Mouse (Mus musculus): ENCODE data around the gene Rabgef1.

DNA sequence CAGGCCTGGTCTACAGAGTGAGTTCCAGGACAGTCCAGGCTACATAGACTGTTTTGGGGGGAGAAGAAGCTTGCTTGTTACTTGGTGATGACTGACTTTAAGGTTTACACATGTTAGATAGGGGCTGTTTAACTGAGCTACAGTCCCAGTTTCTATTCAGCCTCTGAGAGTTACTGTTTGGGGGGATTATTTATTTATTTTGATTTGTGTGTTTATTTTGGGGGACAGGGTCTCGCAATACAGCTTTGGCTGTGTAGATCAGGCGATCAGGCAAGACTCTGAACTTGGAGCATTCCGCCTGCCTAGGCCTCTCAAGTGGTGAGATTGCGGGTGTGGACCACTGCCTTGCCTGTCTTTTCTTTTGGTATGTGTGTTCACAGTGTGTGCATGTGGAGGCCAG is 1.4 kb downstream of the Rabgef1 start:
- no peak for TF ChIP-seq EP300 (IDR thresholded peaks at IDR 0.05; ENCODE audit: low read depth)
- no peak for TF ChIP-seq CTCF (IDR thresholded peaks at IDR 0.05; ENCODE audit: low read depth)
